Mouse (Mus musculus): Measurements from ENCODE around the gene Smoc1.
A peak's percentile ranks its signal among the peaks of the same experiment; 100 is the strongest.

Smoc1 gene

DNA sequence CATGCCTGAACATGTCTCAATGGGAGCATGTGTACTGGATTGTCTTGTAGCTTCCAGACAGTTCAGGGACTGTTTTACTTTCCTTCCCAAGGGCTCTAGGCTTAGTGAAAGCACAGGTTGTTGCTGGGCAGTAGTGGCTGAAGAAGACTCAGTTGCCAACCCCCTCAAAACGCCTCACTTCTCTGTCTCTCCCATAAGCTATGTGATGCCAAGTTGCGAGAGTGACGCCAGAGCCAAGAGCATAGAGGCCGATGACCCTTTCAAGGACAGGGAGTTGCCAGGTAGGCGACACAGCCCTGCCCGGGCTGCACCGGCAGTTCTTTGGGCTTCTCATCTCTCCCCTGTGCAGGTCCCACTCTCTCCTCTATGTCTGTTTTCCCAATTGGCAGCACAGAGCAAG lies 141.4 kb downstream of the Smoc1 start:
- peak; percentile 2 for DNase-seq (ENCODE audit: low read depth)

DNA sequence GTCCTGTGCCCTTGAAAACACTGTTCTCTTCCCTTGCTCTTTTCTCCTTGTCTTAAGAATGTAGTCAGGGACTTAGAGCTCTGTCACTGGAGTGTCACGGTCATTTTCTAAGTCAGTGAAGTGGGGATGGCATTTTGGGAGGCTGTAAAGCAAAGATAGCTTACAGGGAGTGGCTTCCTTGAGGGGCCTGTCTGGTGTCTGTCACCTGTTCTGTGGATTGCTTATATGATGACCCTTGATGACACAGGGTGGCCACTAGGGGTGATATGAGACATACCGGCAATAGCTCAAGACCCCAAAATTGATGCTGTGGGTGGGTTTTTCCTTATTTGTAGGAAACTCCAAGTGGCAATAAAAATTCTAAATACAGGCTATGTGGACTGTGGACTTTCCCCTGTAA lies 141.9 kb downstream of the Smoc1 start:
- peak; percentile 12 for DNase-seq (ENCODE audit: low read depth)

DNA sequence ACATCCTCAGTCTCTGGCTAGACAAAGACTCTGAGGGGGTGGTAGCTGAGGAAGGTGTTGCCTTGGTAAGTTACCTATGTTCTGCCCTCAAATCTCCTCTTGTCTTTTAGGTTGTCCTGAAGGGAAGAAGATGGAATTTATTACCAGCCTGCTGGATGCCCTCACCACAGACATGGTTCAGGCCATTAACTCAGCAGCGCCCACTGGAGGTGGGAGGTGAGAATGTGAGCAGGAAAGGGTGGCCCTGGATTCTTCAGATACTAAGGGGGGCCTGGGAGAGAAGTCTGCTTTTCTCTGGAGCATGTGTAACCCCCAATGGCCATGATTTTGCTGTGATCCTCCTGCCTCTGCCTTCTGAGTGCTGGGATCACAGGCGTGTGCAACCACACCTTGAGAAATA lies 143.5 kb downstream of the Smoc1 start:
- no peak for DNase-seq (ENCODE audit: low read depth)

DNA sequence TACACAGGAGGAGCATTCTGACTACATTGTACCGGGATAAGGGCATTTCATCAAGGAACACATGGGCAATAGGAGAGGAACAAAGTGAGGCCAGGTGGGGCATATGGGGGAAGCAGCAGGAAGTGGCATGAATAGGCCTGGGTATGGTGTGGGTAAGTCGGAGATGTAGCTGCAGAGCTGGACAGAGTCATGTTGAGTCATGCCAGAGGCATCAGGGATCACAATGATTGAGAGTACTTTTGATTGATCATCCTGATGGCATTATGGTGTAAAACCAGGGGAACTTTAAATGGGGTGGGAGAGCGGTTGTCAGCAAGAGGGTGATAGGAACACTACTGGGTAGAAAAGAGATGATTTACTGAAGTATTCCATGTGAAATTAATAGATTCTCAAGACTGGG lies 146.4 kb downstream of the Smoc1 start:
- no peak for DNase-seq (ENCODE audit: low read depth)

DNA sequence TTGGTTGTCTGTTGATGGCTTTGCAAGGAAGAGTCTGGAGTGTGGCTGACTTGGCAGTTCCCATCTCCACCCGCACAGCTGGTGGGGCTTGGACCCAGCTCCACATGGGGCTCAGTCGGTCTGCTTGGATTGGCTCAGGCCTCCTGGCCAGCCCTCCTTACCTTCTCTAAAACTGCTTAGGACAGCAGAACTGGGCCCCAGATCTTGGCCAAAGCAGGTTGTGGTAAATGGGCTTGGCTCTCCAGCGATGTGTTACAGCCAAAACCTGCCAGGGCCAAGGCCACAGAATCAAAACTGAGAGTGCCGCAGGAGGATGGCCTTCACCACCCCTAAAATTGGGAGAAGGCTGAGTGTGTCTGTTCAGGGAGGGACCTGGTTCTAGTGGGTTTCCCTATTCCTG lies 147.3 kb downstream of the Smoc1 start:
- no peak for DNase-seq (ENCODE audit: low read depth)

DNA sequence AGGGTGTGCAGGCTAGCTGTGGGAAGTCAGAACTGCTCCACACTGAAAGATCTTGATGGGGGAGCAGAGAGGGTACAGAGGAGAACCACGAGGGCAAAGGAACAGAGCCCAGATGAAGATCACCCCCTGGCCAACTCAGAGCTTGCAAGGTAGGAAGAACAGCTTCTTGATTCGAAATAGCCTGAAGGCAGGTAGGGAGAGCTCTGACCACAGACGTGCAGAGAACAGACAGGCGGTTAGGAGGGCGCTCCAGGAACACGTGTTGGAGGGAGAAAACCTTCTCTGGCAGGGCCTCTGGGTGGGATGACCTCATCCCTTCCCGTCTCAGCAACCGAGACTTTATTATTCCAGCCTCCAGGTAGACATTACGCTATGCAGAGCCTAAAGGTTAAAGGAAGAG lies 148.6 kb downstream of the Smoc1 start:
- DNase-seq (ENCODE audit: low read depth) = no peak

DNA sequence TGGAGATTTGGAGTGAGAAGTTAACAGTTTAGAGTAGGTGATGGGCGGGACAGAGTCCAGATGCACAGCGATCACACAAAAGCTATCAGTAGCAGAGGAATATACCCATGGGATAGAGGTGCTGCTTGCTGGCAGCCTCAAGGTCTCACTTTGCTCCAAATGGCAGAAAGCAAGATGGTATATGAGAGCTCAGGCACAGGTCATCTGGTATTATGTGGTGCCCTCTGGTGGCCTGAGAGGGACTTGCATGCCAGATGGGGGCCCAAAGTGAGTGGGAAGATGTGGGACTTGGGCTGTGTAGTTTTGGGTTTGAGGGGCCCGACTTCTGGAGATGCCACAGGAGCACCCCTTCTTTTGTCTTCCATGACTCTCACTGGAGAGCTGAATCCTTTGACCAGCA lies 155.5 kb downstream of the Smoc1 start:
- peak; percentile 46 for DNase-seq (ENCODE audit: low read depth)

DNA sequence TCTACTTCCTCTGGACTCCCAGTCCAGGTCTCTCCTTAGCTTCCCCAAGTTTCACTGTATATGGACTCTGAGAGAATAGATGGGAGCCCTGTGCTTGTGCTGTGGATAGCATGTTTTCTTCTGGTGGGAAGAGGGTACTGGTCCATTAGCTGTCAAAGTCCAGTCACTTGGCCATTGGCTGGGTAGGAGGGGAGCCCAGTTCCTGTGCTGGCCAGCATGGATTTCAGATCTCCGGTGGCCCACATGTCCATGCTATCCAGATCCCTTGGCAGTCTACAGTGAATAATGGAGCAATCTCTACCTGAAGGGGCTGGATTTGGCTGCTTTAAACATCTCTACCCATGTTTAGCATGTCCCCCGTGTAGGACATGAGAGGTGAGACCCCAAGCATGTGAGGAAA lies 158.4 kb downstream of the Smoc1 start:
- no peak for DNase-seq (ENCODE audit: low read depth)

DNA sequence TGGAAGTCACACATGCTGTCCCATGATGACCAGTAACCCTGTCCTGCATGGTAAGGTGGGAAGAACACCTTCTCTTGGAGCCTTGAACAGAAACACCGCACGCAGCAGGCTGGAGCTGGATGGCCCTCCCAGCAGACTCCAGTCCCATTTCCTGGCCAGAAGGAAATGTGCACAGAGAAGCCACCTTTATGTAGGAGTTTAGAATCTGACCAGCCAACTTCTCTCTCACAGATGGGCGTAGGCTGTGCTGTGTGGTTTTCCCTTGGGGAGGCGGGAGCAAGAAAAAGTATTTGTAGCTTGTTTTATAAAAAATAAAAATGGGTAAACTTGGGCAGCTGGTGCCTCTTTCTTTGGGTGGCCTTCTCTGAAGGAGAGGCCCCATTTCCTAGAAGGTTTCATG lies 159.5 kb downstream of the Smoc1 start:
- DNase-seq (ENCODE audit: low read depth) = no peak

DNA sequence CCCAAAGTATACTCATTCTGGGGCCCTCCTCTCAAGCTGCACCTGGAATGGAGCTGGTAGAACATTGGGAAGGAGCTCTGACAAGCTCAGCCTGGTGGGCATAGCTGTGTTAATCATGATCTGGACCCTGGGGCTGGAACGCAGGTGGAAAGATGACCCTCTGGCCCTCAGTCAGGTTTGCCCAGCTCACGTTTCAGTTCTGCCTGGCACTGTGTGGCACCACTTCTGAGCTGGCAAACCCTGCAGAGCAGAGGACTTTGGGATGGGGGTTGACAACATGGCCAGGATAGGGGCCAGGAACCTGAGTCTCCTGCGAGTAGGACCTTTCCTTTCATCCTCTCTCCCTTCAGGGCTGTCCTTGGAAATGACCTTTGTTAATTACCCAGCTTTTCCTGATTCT lies 160.1 kb downstream of the Smoc1 start:
- DNase-seq (ENCODE audit: low read depth) = no peak

DNA sequence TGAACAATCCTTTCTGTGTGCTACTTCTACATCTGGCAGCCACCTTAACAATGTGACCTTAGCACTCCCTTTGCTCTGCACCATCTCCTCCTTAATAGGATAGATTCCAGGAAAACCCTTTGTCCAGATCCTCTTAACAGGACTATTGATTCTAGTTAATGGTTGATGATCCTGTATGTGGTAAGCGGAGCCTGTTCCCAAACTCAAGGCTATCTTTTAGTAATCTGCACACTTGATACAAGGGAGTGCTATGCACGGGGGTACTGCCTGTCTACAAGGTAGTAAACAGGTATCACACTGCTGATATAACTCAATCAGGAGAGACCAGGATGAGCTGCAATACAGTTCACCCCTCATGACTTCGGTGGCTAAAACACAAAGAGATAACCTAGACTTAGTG lies 161.8 kb downstream of the Smoc1 start:
- no peak for DNase-seq (ENCODE audit: low read depth)

DNA sequence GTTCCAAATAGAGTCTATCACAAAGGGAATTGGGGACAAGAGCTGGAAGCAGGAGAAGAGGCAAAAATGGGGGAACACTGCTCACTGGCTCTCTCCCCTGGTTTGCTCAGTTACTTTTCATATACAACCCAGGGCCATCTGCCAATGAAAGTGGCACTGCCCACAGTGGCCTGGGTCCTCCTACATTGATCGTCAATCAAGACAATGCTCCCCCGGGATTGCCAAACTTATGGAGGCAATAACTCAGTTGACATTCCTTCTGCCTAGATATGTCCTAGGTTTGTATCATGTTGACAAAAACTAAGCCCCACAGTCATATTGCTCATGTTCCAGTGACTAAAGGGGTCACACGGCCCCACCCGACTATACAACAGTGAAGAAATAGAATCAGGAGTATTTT lies 162.4 kb downstream of the Smoc1 start:
- DNase-seq (ENCODE audit: low read depth) = no peak

DNA sequence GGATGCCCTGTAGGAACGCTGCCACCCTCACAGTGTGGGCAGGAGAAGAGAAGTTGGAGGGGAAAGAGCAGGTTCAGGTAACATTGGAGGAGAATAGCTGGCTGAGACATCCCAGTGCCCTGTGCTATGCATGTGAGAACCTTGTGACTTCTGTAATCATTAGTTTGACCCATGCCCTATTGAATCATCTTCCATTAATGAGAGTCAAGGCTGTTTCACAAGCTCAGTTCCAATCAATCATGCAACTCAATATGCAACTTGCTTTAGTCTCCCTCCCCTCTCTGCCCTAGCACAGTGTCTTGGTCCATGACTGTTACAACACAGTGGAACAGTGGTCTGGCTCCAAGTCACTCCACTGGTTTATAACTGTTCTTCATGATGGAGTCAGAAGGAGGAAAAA lies 163.0 kb downstream of the Smoc1 start:
- no peak for DNase-seq (ENCODE audit: low read depth)

DNA sequence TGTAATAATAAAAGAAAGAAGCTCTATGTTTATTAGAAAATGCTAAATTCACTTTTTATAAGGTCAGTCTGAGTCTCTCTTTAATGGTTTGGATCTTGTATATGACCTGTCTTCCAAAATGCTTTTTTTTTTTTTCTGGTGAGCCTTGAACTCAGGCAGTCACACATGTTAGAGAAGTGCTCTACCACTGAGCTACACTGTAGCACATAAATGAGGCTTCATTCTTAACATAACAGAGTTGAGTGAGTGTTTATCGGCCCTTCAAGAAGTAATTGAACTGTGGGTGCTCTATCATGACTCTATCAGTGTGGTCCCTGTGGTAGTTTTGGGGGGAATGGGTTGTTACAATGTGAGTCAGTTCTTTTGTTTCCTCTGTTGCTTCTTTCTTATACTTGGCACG lies 167.4 kb downstream of the Smoc1 start:
- DNase-seq (ENCODE audit: low read depth) = no peak

DNA sequence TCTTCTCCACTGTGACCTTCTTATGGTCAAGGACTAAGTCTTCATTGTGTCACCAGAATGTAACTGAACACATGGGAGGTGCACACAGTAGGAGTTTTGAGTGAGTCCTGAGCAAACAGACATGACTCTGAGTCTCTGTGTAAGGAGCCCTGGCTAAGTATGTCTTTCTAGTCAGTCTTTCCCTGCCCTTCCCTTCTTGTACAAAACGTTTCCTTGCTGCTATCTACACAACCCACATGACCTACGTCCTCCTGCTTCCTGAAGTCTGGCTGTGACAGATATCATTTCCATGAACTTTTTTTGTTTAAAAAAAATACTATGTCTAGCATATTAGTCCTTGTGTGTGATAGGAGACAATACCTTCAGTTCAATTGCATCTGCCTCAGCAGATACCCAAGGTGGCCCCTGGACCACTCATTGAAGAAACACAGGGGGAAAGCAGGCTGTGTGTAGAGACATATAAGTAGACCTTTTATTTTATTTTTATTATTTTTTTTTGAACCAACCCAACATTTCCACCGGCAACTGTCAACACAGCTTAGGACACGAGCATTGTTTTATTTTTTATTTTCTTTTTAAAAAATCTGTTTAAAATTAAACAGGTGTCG lies 171.0 kb downstream of the Smoc1 start:
- peak; percentile 5 for DNase-seq (ENCODE audit: low read depth)

DNA sequence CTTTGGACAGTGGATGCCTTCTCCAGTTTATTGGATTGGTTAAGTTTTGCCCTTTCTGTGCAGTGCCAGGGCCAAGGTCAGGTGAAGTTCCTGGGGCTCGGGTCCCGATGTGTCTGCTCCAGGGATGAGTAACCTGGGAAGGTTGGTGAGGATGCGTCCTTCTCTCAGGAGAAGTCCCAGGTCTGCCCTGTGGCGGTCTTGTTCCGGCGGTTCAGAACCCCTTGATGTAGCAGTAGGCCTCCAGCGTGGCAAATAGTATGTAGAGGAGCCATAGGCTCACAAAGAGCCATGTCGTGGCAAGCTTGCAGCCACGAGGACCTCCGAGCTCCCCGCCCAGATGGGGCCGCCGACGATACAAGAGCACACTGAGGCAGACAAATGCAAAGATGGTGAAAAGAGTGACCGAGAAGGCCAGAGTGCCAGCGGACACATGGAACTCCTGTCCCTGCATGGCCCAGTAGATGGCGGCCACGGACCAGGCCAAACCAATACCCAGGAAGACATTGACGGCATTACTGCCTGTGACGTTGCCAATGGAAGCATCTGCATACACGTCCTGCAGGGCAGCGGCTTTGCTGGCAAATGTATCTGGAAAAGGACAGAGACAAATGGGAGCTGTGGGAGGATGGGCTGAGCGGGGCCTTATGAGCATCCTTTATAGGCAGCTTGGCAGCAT lies 172.8 kb downstream of the Smoc1 start:
- DNase-seq (ENCODE audit: low read depth) = peak; percentile 69

DNA sequence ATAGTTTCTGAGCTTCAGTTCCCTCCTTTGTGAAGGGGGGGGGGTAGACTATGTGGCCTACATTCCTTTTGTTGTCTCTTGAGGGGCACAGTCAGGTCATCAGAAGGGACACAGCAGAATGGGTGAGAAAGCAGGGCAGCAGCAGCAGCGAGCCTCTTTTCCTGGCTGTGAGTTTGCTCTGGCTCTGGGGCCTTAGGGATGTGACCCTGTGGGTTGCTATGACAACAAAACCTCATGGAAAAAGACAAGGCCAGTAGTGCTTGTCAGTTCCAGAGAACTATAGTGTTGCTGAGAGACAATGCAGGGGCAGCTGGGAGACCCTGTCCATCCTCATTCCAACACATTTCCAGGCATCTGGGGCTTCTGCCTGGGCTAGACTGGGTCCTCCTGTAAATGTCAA lies 176.6 kb downstream of the Smoc1 start:
- no peak for DNase-seq (ENCODE audit: low read depth)

DNA sequence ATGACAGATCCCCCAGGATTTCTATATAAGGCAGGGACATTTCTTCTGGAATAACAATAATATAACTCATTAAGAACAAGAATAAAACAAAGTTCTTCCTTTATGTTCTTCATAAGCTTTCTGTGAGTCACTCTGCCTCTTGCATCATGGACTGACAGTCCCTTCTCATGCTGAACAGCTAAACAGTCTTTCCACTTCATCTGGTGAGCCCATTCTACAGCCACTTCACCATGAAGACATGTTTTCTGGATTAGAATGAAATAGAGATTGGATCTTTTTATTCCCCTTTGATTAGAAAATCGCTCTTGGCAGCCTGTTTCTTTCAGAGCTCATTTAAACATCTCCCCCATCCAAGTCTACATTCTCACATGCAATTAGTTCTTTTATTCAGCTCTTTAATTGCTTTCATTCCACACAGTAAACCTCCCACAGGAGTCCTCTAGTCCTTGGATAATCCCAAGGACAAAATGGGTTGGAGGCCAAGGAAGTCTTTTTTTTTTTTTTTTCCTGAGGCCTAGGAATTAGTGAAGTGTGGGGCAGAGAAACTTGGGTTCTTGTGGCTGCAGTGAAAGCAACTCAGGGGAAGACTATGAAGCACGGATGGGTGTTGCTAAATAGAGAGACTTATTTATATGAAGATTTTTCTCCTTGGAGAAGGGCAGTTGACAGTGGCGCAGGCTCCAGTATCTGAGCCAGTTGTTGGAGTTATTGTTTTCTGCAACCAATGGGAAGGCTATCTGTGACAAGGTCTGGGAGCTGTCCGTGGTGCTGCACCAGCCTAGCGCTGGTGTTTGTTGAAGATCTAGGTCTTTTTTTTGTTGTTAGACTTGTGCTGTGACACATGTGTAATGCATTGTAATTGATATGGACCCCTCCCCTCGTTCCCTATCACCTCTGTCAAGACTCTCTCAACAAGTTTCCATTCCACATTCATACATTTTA lies 179.3 kb downstream of the Smoc1 start:
- peak; percentile 58 for DNase-seq (ENCODE audit: low read depth)

DNA sequence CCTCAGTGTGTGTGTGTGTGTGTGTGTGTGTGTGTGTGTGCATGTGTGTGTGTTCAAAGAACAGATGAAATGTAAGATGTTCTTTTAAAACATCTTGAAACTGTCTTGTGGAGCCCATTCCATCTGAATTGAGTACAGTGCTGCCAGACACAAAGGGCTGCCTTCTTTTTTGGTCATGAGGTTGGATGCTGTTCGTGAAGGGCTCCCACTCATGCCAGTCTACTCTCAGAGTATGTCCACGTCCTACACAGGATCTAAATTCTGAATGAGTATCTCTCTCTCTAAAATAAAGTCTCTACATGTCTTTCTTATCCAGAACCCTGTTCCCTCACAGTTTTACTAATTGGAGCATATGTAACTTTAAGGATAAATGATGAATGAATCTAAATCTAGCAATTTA lies 182.0 kb downstream of the Smoc1 start:
- DNase-seq (ENCODE audit: low read depth) = no peak

DNA sequence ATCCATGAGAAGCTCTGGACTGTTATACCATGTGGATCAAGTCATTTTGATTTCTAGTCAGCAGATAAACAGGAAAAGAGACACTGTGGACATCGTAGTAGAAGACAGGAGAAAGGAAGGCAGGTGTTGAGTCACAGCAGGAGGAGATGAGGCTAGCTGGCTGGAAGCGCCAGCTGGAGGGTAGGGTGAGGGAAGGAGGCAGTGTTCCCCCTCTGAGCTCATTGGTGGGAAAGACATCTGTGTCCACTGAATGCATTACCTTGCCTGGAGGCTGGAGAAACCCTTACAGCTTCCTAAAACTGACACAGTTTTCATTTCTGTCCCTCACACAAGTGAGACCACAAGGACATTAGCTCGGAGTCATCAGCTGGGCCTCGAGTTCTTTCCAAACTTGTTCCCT lies 192.7 kb downstream of the Smoc1 start:
- DNase-seq (ENCODE audit: low read depth) = no peak

DNA sequence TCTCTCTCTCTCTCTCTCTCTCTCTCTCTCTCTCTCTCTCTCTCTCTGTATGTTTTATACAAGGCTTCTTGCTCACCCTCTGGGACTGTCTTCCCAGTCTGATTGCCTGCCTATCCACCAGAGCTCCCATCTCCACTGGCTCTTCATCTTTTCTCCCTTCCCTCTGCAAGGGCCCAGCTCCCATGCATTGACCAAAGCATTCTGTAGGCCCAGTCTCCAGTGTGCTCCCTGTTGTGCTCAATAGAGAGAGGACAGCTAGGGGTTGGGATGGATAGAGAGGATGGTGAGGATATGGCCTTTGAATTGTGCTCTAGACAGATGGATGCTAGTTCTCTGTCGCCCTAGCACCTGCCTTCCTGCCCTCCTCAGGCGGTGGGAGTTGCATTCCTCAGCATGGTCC lies 196.7 kb downstream of the Smoc1 start:
- DNase-seq (ENCODE audit: low read depth) = no peak

DNA sequence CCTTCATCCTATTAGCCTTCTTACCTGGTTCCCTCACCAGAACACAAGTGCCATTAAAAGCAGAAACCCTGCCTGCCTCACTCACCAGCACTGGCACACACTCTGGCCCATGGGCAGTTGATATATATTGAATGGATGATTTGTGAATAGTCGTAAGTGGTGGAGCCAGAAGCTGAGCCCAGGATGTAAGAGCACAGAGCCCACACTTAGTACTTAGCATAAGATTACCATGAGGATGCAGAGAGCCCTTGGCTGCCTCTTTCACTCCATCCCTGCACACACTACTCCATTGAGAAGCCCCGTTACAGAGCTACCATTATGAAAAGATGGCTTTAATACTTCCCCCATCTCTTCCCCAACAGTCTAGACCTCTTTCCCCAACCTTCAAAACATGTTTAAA lies 198.2 kb downstream of the Smoc1 start:
- DNase-seq (ENCODE audit: low read depth) = no peak

DNA sequence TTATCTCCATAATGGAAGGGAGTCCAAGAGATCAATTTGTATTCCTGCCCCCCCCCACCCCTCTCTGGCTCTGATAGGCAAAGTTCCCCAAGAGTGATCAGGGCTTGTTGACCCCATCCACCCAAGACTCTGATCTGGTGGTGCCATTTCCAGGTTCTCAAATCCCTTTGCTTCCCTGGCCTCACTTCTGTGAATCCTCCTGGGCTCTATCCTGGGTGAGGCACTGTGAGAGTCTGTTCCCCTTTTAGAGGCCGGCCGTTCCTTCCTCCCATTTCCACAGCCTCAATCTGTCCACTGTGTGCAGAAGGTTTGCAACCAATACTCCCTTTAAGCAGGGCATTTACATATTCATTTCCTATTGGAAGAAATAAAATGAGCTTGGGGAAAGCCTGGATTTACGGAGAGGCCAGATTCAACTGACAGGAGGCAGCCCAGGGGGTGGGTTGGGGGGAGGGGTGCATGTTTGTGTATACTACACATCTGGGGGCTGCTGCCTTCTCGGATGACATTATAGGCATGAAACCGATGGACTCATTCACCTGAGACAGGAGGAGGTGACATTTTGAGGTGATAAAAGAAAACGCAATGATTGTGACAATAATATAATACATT lies 199.5 kb downstream of the Smoc1 start:
- DNase-seq (ENCODE audit: low read depth) = no peak

All from 416B (cell line).